Mouse (Mus musculus) urinary bladder, adult 18-20 months (tissue): Measurements from ENCODE around the gene Eed.

ENCODE experiments used
- DNase-seq, 2 experiments: peaks; one replicate each; pipeline ENCODE4 v3.0.0; 2022; ENCODE audit warnings: low spot score in 2 of 2, mixed read lengths in 2 of 2

Gene Eed

DNA sequence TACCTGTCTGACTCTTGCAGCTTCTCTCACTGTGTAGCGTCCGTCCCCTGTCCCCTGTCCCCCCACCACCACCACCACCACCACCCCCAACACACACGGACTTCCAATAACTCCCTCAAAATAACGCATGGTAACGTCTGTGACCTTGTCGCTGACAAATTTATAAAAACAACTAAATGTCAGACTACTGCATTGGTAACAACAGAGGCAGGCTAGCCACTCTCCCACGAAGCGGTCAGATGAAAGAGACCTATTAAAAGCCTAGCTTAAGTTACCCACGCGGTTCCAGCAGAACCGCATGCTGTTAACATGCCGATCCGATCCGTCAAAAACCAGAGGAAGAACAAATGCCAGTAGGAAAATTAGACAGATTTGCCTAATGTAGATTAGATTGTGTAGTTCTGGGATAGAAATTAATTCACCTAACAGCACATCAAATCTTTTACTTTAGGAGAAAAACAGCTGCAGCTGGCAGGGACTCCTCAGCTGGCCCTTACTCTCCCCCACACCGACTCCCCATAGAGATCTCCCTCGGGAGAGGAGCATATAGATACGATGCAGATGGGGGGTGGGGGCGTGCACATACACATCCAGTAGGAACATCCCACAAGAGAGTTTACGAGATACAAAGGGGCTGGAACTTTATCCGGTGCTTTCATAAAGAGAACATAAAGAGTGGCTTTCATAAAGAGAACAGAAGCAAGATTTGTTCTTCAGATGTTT lies 71.7 kb downstream of the Eed start:
- no peak for DNase-seq

DNA sequence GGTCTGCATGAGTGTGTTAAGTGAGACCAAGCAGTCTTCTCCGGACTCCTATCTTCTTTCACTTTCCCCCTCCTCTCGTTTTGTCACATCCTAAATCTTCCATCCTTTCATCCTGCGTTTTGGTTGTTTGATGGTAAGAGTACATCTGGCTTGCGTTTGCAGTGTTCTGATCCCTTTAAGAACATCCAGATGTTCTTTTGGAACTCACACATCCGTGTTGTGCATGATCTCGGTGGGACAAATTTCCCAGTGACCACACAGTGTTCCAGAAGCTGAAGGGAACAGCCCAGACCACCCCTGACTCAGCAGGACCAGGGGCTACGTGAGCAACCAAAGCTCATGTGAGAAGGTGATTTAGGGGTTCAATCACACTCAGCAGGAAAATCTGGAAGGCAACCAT lies 72.4 kb downstream of the Eed start:
- DNase-seq, result no peak

DNA sequence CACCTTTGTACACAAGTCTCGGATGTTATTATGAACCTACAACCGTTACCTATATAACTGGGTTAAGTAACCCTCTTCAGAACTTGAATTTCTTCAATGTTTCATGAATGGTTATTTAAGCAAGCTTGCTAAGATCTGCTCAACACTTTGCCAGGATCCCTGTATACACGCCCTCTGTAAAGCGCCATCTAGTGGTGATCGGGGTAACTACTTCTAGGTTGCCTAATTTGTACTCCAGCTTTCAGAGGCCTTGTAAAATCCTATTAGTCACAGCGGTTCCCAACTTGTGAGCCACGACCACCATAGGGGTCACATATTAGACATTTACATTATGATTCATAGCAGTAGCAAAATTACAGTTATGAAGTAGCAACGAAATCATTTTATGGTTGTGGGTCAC lies 72.8 kb downstream of the Eed start:
- peak; percentile 40 to 46 for DNase-seq
